Mouse (Mus musculus): Measurements from ENCODE around the gene Astl. TPM values are rescaled to one million over a fixed set of nuclear protein-coding genes. Genes with fewer than 3 reads are reported as not detected.

Astl gene
- polyA plus RNA-seq, 1 experiment from 2014 or later: not detected

DNA sequence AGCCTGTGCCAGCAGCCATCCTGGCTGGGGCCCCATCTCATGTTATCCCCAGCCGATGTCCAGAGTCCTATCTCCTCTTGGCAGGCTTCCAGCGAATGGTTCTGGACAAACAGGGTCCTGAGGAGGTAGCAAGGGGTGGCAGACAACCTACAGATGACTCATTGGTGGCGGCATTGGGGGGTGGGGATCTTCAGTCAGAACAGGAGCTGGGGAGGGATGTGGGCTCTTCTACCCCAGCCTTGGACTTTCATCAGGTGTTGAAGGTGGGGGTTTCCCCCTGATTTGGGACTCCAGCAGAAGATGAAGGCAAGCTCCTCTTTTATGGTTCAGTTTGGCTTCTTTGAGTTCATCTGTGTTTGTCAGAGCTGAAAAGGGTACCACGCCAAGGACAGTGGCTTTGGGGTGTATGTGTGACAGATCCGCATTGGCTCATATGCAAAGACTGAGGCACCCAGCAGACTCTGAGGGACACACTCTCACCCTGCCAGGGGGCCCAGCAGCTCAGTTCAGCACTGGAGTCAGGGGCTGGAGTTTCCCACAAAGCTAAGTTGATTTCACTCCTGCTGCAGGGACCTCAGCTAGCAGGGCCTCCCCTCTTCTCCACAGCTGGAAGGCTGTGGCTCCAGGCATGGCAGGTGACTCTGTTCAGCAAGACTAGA lies 4.4 kb upstream of the Astl start:
- Histone ChIP-seq H3K9ac (ENCODE audit: low read depth, low read length) (no peak overlapping the region), H3K9me3 (ENCODE audit: control insufficient read depth, low read length) (no peaks in the 10 kb centered on the region), H3K4me2 (replicated peaks; ENCODE audit: low read depth, low read length) (no peak overlapping the region), H3K27me3 (ENCODE audit: control insufficient read depth, insufficient read depth, low read length) (no peaks in the 10 kb centered on the region; the same call in 1 of the 2 replicates), H3K4me1 (ENCODE audit: control insufficient read depth, insufficient read depth, low read length) (peaks cover 28% of the 10 kb centered on the region), H3K27ac (ENCODE audit: low read depth, low read length) (no peak overlapping the region), H3K36me3 (ENCODE audit: control insufficient read depth, insufficient read depth, low read length) (no peaks in the 10 kb centered on the region), H3K4me3 (ENCODE audit: low read length) (no peak overlapping the region)
- ATAC-seq (ENCODE audit: low FRiP score, low TSS enrichment): no peak
- WGBS: 69% methylated on average over 5 of the region's 5 CpGs

DNA sequence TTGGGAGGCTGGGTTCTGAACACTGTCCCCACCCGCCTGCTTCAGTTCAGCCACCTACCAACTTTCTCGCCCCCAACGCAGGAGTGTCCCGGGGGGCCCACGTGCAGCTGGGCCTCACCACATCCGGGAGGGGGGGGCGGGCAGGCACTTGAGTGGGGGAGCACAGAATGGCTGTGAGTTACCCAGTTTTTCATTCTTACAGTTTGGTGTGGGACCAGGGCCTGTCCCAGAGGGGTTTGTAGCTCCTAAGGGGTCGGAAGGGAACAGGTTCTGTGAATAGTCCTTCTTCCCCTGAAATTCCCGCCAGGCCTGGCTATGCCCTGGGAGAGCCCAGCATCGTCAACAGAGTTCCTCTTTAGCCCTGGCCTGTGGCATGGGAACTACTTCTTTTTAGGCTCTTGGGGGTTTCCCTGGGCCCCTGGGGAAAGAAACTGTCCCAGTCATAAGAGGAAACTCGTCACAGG lies 3.3 kb upstream of the Astl start:
- Histone ChIP-seq H3K36me3 (ENCODE audit: control insufficient read depth, insufficient read depth, low read length) (no peaks in the 10 kb centered on the region), H3K27me3 (ENCODE audit: control insufficient read depth, insufficient read depth, low read length) (no peaks in the 10 kb centered on the region; the same call in none of the 2 replicates), H3K4me3 (ENCODE audit: low read length) (no peak overlapping the region), H3K4me1 (ENCODE audit: control insufficient read depth, insufficient read depth, low read length) (peaks cover 28% of the 10 kb centered on the region; the same call in 1 of the 2 replicates), H3K27ac (ENCODE audit: low read depth, low read length) (peak overlapping the region; percentile 63), H3K4me2 (replicated peaks; ENCODE audit: low read depth, low read length) (peak overlapping the region; percentile 91), H3K9me3 (ENCODE audit: control insufficient read depth, low read length) (no peaks in the 10 kb centered on the region), H3K9ac (ENCODE audit: low read depth, low read length) (peak overlapping the region; percentile 31; the same call in 1 of the 2 replicates)
- ATAC-seq (ENCODE audit: low FRiP score, low TSS enrichment): 0 out of 2 replicates have a peak, but pooled peaks have one; percentile 0
- WGBS: 34% methylated on average over 11 of the region's 11 CpGs

DNA sequence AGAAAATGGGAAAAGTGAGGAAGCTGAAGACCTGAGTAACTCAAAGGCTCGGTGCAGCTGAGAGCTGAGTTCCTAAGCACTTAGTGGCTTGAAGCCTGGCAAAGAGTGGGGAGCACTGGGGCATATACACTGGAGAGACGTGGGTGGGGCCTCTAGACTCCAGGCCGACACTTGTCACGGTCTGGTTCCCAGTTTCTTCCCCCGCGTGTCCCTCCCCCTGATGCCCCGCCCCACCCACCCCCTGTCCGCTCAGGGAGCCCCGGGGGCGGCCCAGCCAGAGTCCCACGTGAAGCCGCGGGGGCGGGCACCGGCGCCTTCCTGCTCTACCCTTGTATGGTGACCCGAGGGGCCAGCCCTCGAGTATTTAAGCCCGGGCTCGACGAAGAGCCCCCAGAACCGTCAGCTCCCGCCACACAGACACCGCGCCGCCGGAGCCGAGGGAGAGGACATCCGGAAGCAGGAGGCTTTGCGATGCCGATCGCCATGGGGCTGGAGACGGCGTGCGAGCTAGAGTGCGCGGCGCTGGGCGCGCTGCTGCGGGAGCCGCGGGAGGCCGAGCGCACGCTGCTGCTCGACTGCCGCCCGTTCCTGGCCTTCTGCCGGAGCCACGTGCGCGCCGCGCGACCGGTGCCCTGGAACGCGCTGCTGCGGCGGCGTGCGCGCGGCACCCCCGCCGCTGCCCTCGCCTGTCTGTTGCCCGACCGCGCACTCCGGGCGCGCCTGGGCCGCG lies 2.5 kb upstream of the Astl start, which contains the start of gene Dusp2:
Gene Dusp2, plus strand, starts transcription at position 393 of the 730 bp plus-strand sequence.
- Histone ChIP-seq H3K4me2 (replicated peaks; ENCODE audit: low read depth, low read length) (peak within 1 kb of the TSS; percentile 91), H3K27ac (ENCODE audit: low read depth, low read length) (peak within 1 kb of the TSS; percentile 63), H3K9me3 (ENCODE audit: control insufficient read depth, low read length) (no peaks in the 10 kb centered on the region), H3K4me3 (ENCODE audit: low read length) (peak within 1 kb of the TSS; percentile 62), H3K36me3 (ENCODE audit: control insufficient read depth, insufficient read depth, low read length) (no peaks in the 10 kb centered on the region), H3K4me1 (ENCODE audit: control insufficient read depth, insufficient read depth, low read length) (peaks cover 28% of the 10 kb centered on the region; the same call in 1 of the 2 replicates), H3K9ac (ENCODE audit: low read depth, low read length) (peak within 1 kb of the TSS; percentile 72), H3K27me3 (ENCODE audit: control insufficient read depth, insufficient read depth, low read length) (no peaks in the 10 kb centered on the region; the same call in none of the 2 replicates)
- peak; percentile 89 for ATAC-seq (ENCODE audit: low FRiP score, low TSS enrichment)
- WGBS: under 1% methylated on average over 75 of the region's 76 CpGs

DNA sequence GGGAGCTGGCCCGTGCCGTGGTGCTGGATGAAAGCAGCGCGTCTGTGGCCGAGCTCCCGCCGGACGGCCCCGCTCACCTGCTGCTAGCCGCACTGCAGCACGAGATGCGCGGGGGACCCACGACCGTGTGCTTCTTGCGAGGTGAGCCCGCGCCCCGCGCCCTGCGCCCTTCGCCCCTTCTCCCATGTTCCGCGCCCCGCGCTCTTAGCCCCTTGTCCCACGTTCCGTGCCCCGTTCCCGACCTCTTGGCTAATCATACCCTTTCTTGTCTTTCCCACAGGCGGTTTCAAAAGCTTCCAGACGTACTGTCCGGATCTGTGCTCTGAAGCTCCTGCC lies 2.0 kb upstream of the Astl start:
- no peaks in the 10 kb centered on the region for H3K36me3 ChIP-seq (ENCODE audit: control insufficient read depth, insufficient read depth, low read length)
- H3K27me3 ChIP-seq (ENCODE audit: control insufficient read depth, insufficient read depth, low read length): no peaks in the 10 kb centered on the region; the same call in none of the 2 replicates
- peak overlapping the region; percentile 91 for H3K4me2 ChIP-seq (replicated peaks; ENCODE audit: low read depth, low read length)
- no peaks in the 10 kb centered on the region for H3K9me3 ChIP-seq (ENCODE audit: control insufficient read depth, low read length)
- peak overlapping the region; percentile 72 for H3K9ac ChIP-seq (ENCODE audit: low read depth, low read length)
- ATAC-seq (ENCODE audit: low FRiP score, low TSS enrichment): peak; percentile 63
- 1% methylated on average over 29 of the region's 33 CpGs for WGBS
- peak overlapping the region; percentile 62 for H3K4me3 ChIP-seq (ENCODE audit: low read length)
- peaks cover 28% of the 10 kb centered on the region; the same call in 1 of the 2 replicates for H3K4me1 ChIP-seq (ENCODE audit: control insufficient read depth, insufficient read depth, low read length)
- H3K27ac ChIP-seq (ENCODE audit: low read depth, low read length): peak overlapping the region; percentile 48; the same call in 1 of the 2 replicates

DNA sequence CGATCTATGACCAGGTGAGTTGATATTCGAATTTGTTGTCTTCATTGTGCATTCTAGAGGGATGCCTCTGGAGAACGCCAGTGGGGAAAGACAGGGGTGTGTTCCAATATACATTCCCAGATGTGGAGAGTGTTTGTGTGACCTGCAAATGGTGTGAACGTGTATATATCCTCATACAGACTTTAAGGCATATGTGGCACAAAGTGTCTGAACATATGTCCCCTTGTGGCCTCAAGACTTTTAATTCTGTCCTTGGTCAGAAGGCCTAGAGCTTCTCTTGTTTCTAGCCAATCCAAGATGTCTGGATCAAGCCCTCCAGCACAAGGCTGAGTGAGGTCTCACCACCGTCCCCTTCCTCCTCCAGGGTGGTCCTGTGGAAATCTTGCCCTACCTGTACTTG lies 1.6 kb upstream of the Astl start:
- no peaks in the 10 kb centered on the region; the same call in none of the 2 replicates for H3K27me3 ChIP-seq (ENCODE audit: control insufficient read depth, insufficient read depth, low read length)
- H3K4me3 ChIP-seq (ENCODE audit: low read length): peak overlapping the region; percentile 62
- H3K27ac ChIP-seq (ENCODE audit: low read depth, low read length): no peak overlapping the region
- peak overlapping the region; percentile 72 for H3K9ac ChIP-seq (ENCODE audit: low read depth, low read length)
- no peaks in the 10 kb centered on the region for H3K9me3 ChIP-seq (ENCODE audit: control insufficient read depth, low read length)
- peak overlapping the region; percentile 91 for H3K4me2 ChIP-seq (replicated peaks; ENCODE audit: low read depth, low read length)
- H3K36me3 ChIP-seq (ENCODE audit: control insufficient read depth, insufficient read depth, low read length): no peaks in the 10 kb centered on the region
- WGBS: 31% methylated on average over 5 of the region's 5 CpGs
- no peak for ATAC-seq (ENCODE audit: low FRiP score, low TSS enrichment)
- H3K4me1 ChIP-seq (ENCODE audit: control insufficient read depth, insufficient read depth, low read length): peaks cover 28% of the 10 kb centered on the region; the same call in 1 of the 2 replicates

DNA sequence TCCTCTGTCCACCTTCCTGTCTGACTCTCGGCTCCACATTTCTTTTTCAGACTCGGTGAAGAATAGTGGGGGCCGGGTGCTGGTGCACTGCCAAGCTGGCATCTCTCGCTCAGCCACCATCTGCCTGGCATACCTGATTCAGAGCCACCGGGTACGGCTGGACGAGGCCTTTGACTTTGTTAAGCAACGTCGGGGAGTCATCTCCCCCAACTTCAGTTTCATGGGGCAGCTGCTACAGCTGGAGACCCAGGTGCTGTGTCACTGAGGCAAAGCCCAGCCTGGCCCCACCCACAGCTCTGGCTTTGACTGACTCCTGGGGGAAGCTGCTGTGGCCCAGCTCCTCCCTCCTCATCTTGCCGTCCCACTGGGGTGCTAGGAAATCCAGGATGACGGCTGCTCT lies 908 bp upstream of the Astl start:
- WGBS: 66% methylated on average over 11 of the region's 11 CpGs
- no peak for ATAC-seq (ENCODE audit: low FRiP score, low TSS enrichment)
- peak overlapping the region; percentile 62; the same call in 1 of the 2 replicates for H3K4me3 ChIP-seq (ENCODE audit: low read length)
- H3K36me3 ChIP-seq (ENCODE audit: control insufficient read depth, insufficient read depth, low read length): no peaks in the 10 kb centered on the region
- H3K4me2 ChIP-seq (replicated peaks; ENCODE audit: low read depth, low read length): peak overlapping the region; percentile 91
- H3K9me3 ChIP-seq (ENCODE audit: control insufficient read depth, low read length): no peaks in the 10 kb centered on the region
- no peaks in the 10 kb centered on the region; the same call in none of the 2 replicates for H3K27me3 ChIP-seq (ENCODE audit: control insufficient read depth, insufficient read depth, low read length)
- no peak overlapping the region for H3K27ac ChIP-seq (ENCODE audit: low read depth, low read length)
- H3K4me1 ChIP-seq (ENCODE audit: control insufficient read depth, insufficient read depth, low read length): peaks cover 28% of the 10 kb centered on the region; the same call in 1 of the 2 replicates
- no peak overlapping the region for H3K9ac ChIP-seq (ENCODE audit: low read depth, low read length)

DNA sequence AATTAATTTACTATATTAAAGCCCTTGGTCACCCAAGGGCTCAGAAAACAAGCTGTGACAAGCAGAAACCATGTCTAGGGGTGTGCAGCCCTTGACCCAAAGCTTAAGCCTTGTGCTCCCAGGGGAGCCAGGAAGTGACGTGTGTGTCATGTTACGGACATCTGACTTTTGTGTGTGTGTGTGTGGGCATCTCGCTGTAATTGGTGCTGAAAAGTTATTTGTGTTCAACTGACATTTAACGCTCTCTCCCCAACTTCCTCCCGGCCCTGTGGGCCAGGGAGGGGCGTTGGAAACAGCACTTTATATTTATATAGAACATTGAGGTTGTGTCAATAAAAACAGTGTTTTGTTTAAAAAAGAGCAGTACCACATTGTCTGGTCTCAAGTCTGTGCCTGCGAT lies 427 bp upstream of the Astl start:
- Histone ChIP-seq H3K4me3 (ENCODE audit: low read length) (no peak overlapping the region), H3K9me3 (ENCODE audit: control insufficient read depth, low read length) (no peaks in the 10 kb centered on the region), H3K9ac (ENCODE audit: low read depth, low read length) (0 out of 2 replicates have a peak overlapping the region, but pooled peaks have one; percentile 23), H3K4me1 (ENCODE audit: control insufficient read depth, insufficient read depth, low read length) (peaks cover 28% of the 10 kb centered on the region; the same call in 1 of the 2 replicates), H3K36me3 (ENCODE audit: control insufficient read depth, insufficient read depth, low read length) (no peaks in the 10 kb centered on the region), H3K27ac (ENCODE audit: low read depth, low read length) (no peak overlapping the region), H3K4me2 (replicated peaks; ENCODE audit: low read depth, low read length) (peak overlapping the region; percentile 91; the same call in 1 of the 2 replicates), H3K27me3 (ENCODE audit: control insufficient read depth, insufficient read depth, low read length) (no peaks in the 10 kb centered on the region; the same call in none of the 2 replicates)
- ATAC-seq (ENCODE audit: low FRiP score, low TSS enrichment): no peak
- WGBS: 46% methylated on average over 7 of the region's 7 CpGs

DNA sequence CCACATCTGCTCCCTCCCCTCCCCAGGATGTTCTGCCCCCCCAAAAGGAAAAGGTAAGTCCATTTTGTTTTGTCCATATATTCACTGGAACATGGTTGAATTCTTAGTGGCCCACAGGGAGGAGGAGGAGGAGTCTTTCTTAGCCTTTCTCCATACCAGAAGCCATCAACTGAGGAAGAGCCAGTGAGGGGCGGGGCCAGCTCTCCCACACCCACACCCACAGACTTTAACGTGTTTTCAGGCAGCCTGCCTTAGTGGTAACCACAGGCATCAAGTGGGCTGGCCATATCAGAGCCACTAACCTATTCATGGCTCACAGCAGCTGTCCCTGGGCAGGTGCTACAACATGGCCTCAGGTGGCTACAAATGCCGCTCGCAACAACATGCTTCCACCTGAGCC lies 394 bp downstream of the Astl start:
- Histone ChIP-seq H3K4me2 (replicated peaks; ENCODE audit: low read depth, low read length) (no peak overlapping the region), H3K27ac (ENCODE audit: low read depth, low read length) (no peak overlapping the region), H3K4me3 (ENCODE audit: low read length) (no peak overlapping the region), H3K36me3 (ENCODE audit: control insufficient read depth, insufficient read depth, low read length) (no peaks in the 10 kb centered on the region), H3K9me3 (ENCODE audit: control insufficient read depth, low read length) (no peaks in the 10 kb centered on the region), H3K27me3 (ENCODE audit: control insufficient read depth, insufficient read depth, low read length) (no peaks in the 10 kb centered on the region; the same call in none of the 2 replicates), H3K4me1 (ENCODE audit: control insufficient read depth, insufficient read depth, low read length) (peaks cover 28% of the 10 kb centered on the region; the same call in 1 of the 2 replicates), H3K9ac (ENCODE audit: low read depth, low read length) (no peak overlapping the region)
- WGBS: 66% methylated on average over 4 of the region's 4 CpGs
- ATAC-seq (ENCODE audit: low FRiP score, low TSS enrichment): no peak
